Mouse (Mus musculus) thymus, adult 2 months (tissue): ENCODE results near the gene Dusp22. TPM values are rescaled to one million over a fixed set of nuclear protein-coding genes. Genes with fewer than 3 reads are reported as not detected.

Source experiments
- DNase-seq: peaks from one replicate; pipeline ENCODE4 v3.0.0; 2021
- H3K27ac ChIP-seq: fragments of 200-500 bp; 2 replicates; pipeline ENCODE4 v1.5.1; 2012; ENCODE audit warnings: low read length, control low read depth; ENCODE audit not compliant: control insufficient read depth, insufficient read depth
- H3K27me3 ChIP-seq: fragments of 200-500 bp; 2 replicates; pipeline ENCODE4 v1.6.1; 2012; ENCODE audit warnings: mild to moderate bottlenecking, low read length, moderate library complexity, mixed read lengths; ENCODE audit not compliant: control insufficient read depth, insufficient read depth
- H3K36me3 ChIP-seq: fragments of 200-500 bp; 2 replicates; pipeline ENCODE4 v1.6.1; 2012; ENCODE audit warnings: mild to moderate bottlenecking, low read length, moderate library complexity; ENCODE audit not compliant: control insufficient read depth, insufficient read depth
- H3K4me1 ChIP-seq: fragments of 200-500 bp; replicated peaks from 2 replicates; pipeline ENCODE4 v1.6.1; 2012; ENCODE audit warnings: low read length; ENCODE audit not compliant: control insufficient read depth, insufficient read depth
- H3K4me3 ChIP-seq: fragments of 200-500 bp; 2 replicates; pipeline ENCODE4 v1.5.1; 2012; ENCODE audit warnings: mild to moderate bottlenecking, low read length, control low read depth, moderate library complexity; ENCODE audit not compliant: control insufficient read depth, insufficient read depth
- CTCF ChIP-seq: fragments of 200-500 bp; IDR thresholded peaks from 2 replicates; pipeline ENCODE4 v1.5.1; 2012; ENCODE audit warnings: mild to moderate bottlenecking, control low read depth, low read length, moderate library complexity, borderline replicate concordance; ENCODE audit not compliant: control insufficient read depth, poor library complexity, insufficient read depth; ENCODE audit errors: extremely low read depth
- POLR2A ChIP-seq: fragments of 200-500 bp; IDR thresholded peaks from 2 replicates; pipeline ENCODE4 v1.6.1; 2012; ENCODE audit warnings: mild to moderate bottlenecking, low read length, control low read depth, moderate library complexity; ENCODE audit not compliant: control insufficient read depth, poor library complexity, insufficient read depth; ENCODE audit errors: extremely low read depth
- WGBS: fragments of 180-500 bp; shearing (Covaris S2); methylation state at CpG from one replicate; pipeline ENCODE4 v1.1.7; 2018; 5-methylcytosine and 5-hydroxymethylcytosine counted together
- polyA plus RNA-seq: library from polyadenylated mRNA; depleted of rRNA; stranded (reverse); fragments of >200 nt; gene quantifications from 2 replicates; pipeline ENCODE4 v1.2.3, GENCODE M21; 2012

Dusp22 gene
- polyA plus RNA-seq, 1 experiment = 11.1 TPM

GRCm38 (mm10) chr13:30747068-30747467 lies 87.3 kb downstream of the Dusp22 start:
- WGBS = 85% methylated on average over 5 of the region's 5 CpGs

GRCm38 (mm10) chr13:30747504-30747903 lies 87.7 kb downstream of the Dusp22 start:
- 9% methylated on average over 11 of the region's 11 CpGs for WGBS

More at GRCm38 (mm10) chr13:30747068-30747467, 87.3 kb downstream of the Dusp22 start:
- Histone ChIP-seq H3K4me3 (no peak overlapping the region), H3K27me3 (no peaks in the 10 kb centered on the region; the same call in 1 of the 2 replicates), H3K36me3 (no peaks in the 10 kb centered on the region), H3K27ac (no peak overlapping the region), H3K4me1 (peaks cover 36% of the 10 kb centered on the region)
- TF ChIP-seq POLR2A (no peak), CTCF (no peak)
- DNase-seq = no peak

GRCm38 (mm10) chr13:30748321-30748720 lies 88.5 kb downstream of the Dusp22 start:
- WGBS = 57% methylated on average over 11 of the region's 11 CpGs
- H3K27ac ChIP-seq = no peak overlapping the region
- H3K36me3 ChIP-seq = no peaks in the 10 kb centered on the region
- no peaks in the 10 kb centered on the region; the same call in 1 of the 2 replicates for H3K27me3 ChIP-seq
- peaks cover 27% of the 10 kb centered on the region for H3K4me1 ChIP-seq
- no peak for DNase-seq
- no peak overlapping the region for H3K4me3 ChIP-seq
- TF ChIP-seq POLR2A (no peak), CTCF (no peak)

More at GRCm38 (mm10) chr13:30747504-30747903, 87.7 kb downstream of the Dusp22 start:
- TF ChIP-seq CTCF (no peak), POLR2A (no peak)
- H3K36me3 ChIP-seq = no peaks in the 10 kb centered on the region
- no peak overlapping the region for H3K27ac ChIP-seq
- peaks cover 34% of the 10 kb centered on the region for H3K4me1 ChIP-seq
- no peaks in the 10 kb centered on the region; the same call in 1 of the 2 replicates for H3K27me3 ChIP-seq
- DNase-seq = no peak
- H3K4me3 ChIP-seq = no peak overlapping the region

GRCm38 (mm10) chr13:30749021-30749556 lies 89.3 kb downstream of the Dusp22 start, which contains the start of gene Irf4:
Gene Irf4 (plus strand): TSS chr13:30749226.
- Histone ChIP-seq H3K36me3 (no peaks in the 10 kb centered on the region), H3K27ac (no peak within 1 kb of the TSS), H3K27me3 (no peaks in the 10 kb centered on the region; the same call in 1 of the 2 replicates), H3K4me3 (peak within 1 kb of the TSS; percentile 51), H3K4me1 (peaks cover 27% of the 10 kb centered on the region)
- TF ChIP-seq CTCF (no peak), POLR2A (0 out of 2 replicates have a peak, but pooled peaks have one; percentile 21)
- DNase-seq = peak; percentile 79
- WGBS = 4% methylated on average over 21 of the region's 21 CpGs

- no peak for DNase-seq
- Histone ChIP-seq H3K27ac (no peak overlapping the region), H3K4me3 (peak overlapping the region; percentile 51), H3K36me3 (no peaks in the 10 kb centered on the region), H3K27me3 (no peaks in the 10 kb centered on the region; the same call in 1 of the 2 replicates), H3K4me1 (peaks cover 27% of the 10 kb centered on the region)
- WGBS = 37% methylated on average over 11 of the region's 11 CpGs
- no peak for TF ChIP-seq CTCF
- no peak for TF ChIP-seq POLR2A
Observed at GRCm38 (mm10) chr13:30749557-30750141, 89.8 kb downstream of the Dusp22 start.

GRCm38 (mm10) chr13:30750461-30751303 lies 90.9 kb downstream of the Dusp22 start:
- H3K4me3 ChIP-seq = peak overlapping the region; percentile 51
- H3K27me3 ChIP-seq = no peaks in the 10 kb centered on the region; the same call in 1 of the 2 replicates
- no peak overlapping the region for H3K27ac ChIP-seq
- DNase-seq = no peak
- peaks cover 27% of the 10 kb centered on the region for H3K4me1 ChIP-seq
- TF ChIP-seq POLR2A (no peak), CTCF (no peak)
- no peaks in the 10 kb centered on the region for H3K36me3 ChIP-seq
- WGBS = 9% methylated on average over 33 of the region's 33 CpGs
